Mouse (Mus musculus): ENCODE data around the gene Cdk18.

- TF ChIP-seq POLR2A (IDR thresholded peaks at IDR 0.05; ENCODE audit: low read depth, low read length) (no peak), CTCF (conservative IDR thresholded peaks at IDR 0.05; ENCODE audit: insufficient read depth, insufficient read length, low read depth, low read length) (no peak)
Observed at GRCm38 (mm10) chr1:132144223-132144622, 4.7 kb upstream of the Cdk18 start.

All from kidney, adult 2 months (tissue).